Mouse (Mus musculus) bone marrow macrophage, adult 2 months (primary cell): ENCODE measurements around the gene Yif1b. TPM values are rescaled to one million over a fixed set of nuclear protein-coding genes. Genes with fewer than 3 reads are reported as not detected.

ENCODE experiments used
- H3K27ac ChIP-seq: 2 replicates; pipeline ENCODE4 v1.5.1; 2012; ENCODE audit warnings: low read depth, low read length; ENCODE audit not compliant: insufficient read depth
- H3K4me1 ChIP-seq: 2 replicates; pipeline ENCODE4 v1.6.1; 2012; ENCODE audit warnings: low read length; ENCODE audit not compliant: control insufficient read depth, insufficient read depth
- H3K4me3 ChIP-seq: 2 replicates; pipeline ENCODE4 v1.5.1; 2012; ENCODE audit warnings: mild to moderate bottlenecking, low read length, moderate library complexity; ENCODE audit not compliant: insufficient read depth
- CTCF ChIP-seq: IDR thresholded peaks from 2 replicates; pipeline ENCODE4 v1.5.1; 2012; ENCODE audit warnings: low read depth, mild to moderate bottlenecking, low read length, moderate library complexity
- POLR2A ChIP-seq: IDR thresholded peaks from 2 replicates; pipeline ENCODE4 v1.6.1; 2012; ENCODE audit warnings: mild to moderate bottlenecking, low read depth, low read length, borderline replicate concordance
- polyA plus RNA-seq: library from polyadenylated mRNA; stranded (reverse); fragments of >200 nt; gene quantifications from 2 replicates; pipeline ENCODE4 v1.2.4, GENCODE M21; 2012; ENCODE audit not compliant: missing spikeins, insufficient read depth, insufficient read length

Gene Yif1b
- polyA plus RNA-seq, 1 experiment = 33.8 TPM

DNA sequence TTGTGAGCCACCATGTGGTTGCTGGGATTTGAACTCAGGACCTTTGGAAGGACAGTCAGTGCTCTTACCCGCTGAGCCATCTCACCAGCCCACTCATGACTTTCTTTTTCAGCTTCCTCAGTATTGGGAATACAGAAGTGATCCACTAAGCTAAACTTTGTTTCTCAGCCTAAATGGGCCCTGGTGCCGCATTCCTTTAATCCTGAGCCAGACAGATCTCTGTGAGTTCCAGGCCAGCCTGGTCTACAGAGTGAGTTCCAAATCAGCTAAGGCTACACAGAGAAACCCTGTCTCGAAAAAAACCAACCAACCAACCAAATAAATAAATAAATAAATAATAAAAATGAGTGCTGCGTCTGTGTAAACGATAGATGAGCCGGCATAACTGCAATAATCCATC is 533 bp upstream of the Yif1b start:
- 0 out of 2 replicates have a peak, but pooled peaks have one; percentile 3 for TF ChIP-seq POLR2A
- H3K27ac ChIP-seq = peak overlapping the region; percentile 85
- peak overlapping the region; percentile 35 for H3K4me3 ChIP-seq
- peaks cover 25% of the 10 kb centered on the region for H3K4me1 ChIP-seq

DNA sequence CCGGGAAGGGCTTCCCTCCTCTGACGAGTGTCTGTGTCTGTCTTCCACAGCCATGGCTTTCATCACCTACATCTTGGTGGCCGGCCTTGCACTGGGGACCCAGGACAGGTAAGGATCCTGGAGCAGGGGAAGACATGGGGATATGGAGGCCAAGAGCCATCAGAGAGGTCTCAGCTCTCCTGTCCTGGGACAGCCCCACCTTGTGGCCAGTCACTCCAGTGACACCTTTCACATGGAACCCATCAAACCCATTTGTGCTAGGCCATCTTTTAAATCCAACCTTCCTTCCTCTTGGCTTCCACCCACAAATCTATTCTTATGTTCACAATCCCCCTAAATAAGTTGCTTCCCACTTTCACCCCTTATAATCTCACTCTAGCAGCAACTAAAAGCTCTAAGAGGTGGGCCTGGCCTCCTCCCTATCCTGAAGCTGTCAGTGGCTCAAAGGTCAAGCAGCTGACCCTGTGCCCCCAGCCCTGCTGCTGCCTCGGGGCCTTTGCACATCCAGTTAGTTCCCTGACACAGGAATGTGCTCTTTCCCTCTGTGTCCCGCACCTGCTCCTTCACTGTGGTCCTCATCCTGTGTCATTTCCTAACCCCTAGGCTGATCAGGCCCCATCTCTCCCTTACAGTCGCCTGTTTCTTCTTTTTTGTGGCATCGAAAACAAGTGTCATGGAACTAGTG is 6.7 kb downstream of the Yif1b start:
- TF ChIP-seq POLR2A (no peak), CTCF (no peak)
- Histone ChIP-seq H3K4me3 (no peak overlapping the region), H3K4me1 (no peaks in the 10 kb centered on the region), H3K27ac (no peak overlapping the region)

DNA sequence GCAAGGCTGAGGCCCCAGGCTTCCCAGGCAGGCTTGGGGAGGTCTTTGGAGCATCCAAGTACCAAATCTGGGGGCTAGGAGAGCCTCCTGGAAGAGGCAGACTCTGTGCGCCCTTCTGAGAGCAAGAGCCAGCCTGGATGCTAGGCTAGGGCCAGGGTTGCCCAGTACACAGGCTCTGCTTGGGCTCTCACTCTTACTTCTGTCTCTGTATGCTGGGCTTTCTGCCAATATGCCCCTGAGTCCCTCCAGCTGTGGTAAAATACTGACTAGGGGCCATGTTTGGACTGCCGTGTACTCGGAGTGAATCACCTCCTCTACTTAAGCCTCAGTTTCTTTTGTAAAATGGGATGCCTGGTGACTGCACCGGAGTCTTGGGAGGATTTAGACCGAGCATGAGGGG is 7.9 kb downstream of the Yif1b start:
- H3K4me3 ChIP-seq = no peak overlapping the region
- no peak for TF ChIP-seq POLR2A
- TF ChIP-seq CTCF = no peak
- H3K4me1 ChIP-seq = no peaks in the 10 kb centered on the region
- H3K27ac ChIP-seq = no peak overlapping the region

DNA sequence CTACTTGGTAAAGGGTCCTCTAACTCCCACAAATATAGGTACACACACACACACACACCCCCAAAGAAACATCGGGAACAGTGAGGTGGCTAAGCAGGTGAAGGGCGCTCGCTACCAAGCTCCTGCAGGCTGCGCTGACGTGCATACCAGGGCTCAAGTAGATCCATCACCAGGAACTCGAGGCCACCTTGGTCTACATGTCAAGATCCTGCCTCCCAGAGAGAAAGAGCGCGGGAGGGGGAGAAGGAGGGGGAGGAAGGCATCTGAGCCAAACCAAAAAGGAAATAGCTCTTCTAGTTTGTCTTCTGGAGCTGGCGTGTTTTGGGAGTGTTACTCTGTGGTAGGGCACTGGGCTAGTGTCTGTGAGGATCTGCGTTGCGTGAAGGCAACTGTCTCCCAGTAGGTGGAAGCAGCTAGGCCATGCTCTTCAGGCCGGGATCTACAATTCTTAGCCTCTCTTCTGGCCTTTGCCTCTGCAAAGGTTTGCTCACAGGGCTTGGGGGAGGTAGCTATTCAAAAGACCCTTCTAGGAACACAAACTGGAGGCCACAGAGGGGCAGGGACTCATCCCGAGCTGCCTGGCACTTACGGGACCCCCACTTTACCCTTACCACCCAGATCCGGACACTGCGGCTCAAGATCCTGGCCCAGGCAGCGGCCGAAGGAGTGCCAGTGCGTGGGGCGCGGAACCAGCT is 8.6 kb downstream of the Yif1b start:
- Histone ChIP-seq H3K27ac (no peak overlapping the region), H3K4me3 (no peak overlapping the region), H3K4me1 (no peaks in the 10 kb centered on the region)
- TF ChIP-seq CTCF (no peak), POLR2A (no peak)

DNA sequence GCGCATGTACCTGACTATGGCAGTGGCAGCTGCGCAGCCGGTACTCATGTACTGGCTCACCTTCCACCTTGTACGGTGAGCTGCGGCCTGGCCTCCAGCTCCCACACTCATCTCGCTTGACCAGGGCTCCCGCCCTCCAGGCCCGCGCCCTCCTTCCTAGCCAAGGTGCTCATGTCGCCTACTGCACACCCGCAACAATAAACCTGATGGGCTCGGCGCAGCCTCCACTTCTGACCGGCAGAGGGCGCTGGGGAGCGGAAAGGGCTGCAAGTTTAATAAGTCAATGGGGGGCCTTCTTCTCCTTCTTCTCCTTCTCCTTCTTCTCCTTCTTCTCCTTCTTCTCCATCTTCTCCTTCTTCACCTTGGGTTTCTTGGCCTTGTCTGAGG is 9.2 kb downstream of the Yif1b start:
- Histone ChIP-seq H3K4me1 (no peaks in the 10 kb centered on the region), H3K4me3 (no peak overlapping the region), H3K27ac (no peak overlapping the region)
- peak; percentile 95 for TF ChIP-seq CTCF
- no peak for TF ChIP-seq POLR2A

DNA sequence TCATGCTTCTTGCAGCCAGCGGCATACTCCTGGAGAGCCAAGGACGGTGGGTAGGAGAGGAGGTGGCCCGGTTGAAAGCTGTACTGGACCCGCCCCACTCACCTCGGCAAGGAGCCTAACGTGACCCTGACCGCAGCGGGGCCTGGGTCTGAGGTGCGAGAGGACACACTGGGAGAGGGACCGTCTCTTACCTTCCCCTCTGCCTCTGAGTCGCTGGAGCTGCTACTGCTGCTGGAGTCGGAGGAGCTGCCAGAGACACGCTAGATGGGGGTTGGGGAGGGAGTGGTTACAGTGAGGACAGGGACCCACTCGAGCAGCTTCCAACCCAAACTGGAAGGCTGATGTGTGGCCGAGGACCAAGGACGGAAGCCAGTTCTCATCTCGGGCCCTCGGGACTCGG is 9.6 kb downstream of the Yif1b start:
- H3K4me1 ChIP-seq = no peaks in the 10 kb centered on the region
- H3K27ac ChIP-seq = no peak overlapping the region
- no peak for TF ChIP-seq POLR2A
- no peak for TF ChIP-seq CTCF
- H3K4me3 ChIP-seq = no peak overlapping the region

DNA sequence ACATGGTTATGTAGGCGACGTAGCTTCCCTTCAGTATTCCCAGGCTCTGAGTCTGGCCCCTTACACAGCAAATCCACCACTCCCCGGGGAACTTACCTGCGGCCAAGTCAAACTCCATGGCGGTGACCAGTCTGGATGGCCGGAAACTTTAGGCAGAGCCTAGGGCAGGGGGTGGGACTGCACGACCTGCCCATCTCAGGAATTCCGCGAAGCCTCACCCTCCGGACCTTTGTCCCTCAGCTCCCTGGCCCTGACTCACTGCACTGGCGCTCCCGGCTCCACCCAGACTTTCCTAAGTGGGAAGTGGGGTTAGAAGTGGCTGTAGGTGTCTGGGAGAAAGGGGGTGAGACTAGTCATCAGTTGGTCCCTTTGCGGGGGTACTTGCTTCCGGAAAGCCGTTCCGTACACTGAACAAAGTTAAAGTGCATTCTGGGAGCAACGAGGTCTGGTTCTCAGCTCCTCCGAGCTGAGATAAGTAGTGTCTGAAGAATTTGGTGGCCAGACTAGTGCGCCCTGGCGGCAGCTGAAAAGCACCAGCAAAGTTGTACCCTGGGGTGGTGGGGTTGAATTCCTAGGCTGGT is 10.2 kb downstream of the Yif1b start, which contains the start of gene 2200002D01Rik:
Gene 2200002D01Rik (minus strand): TSS at position 206 of the 581 bp plus-strand sequence.
- no peaks in the 10 kb centered on the region for H3K4me1 ChIP-seq
- TF ChIP-seq CTCF (no peak), POLR2A (no peak)
- H3K4me3 ChIP-seq = no peak within 1 kb of the TSS
- H3K27ac ChIP-seq = no peak within 1 kb of the TSS

DNA sequence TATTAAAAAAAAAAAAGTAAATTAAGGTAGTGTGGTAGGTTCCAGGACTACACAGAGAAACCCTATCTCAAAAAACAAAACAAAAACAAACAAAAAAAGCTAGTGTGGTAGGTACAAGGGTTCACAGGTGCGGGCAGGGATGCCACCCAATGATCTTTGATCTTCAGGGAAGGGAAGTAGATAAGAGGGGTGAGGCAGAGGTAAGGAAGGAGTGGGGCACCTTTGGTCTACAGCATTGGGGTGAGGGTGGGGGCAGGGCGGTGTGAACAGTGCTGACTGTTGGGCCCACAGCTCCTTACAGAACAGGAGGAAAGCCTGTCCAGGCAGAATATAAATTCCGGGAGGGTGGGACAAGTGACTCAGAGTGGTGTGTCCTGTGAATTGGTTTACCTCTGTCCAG is 13.0 kb downstream of the Yif1b start:
- Histone ChIP-seq H3K4me3 (no peak overlapping the region), H3K4me1 (0 out of 2 replicates have a peak, but pooled peaks cover 3% of the 10 kb centered on the region), H3K27ac (no peak overlapping the region)
- no peak for TF ChIP-seq POLR2A
- TF ChIP-seq CTCF = no peak

DNA sequence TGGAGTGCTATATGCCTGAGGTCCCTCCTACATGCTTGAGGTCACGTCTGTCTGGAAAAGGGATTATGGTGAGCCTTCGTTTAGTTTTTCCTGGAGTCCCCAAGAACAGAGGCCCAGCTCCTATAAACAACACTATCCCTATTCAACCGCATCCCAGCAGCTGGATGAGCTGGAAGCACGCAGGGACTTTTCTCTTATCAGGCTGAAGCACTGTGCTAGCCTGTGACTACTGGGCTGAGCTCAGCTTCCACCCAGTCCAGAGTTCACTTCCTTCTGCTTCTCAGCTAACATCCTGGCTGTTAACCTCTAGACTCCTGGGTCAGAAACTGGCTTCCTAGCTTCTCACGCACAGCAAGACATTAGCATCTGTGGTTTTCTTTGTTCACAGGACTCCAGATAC is 15.7 kb downstream of the Yif1b start:
- Histone ChIP-seq H3K4me1 (0 out of 2 replicates have a peak, but pooled peaks cover 3% of the 10 kb centered on the region), H3K4me3 (no peak overlapping the region), H3K27ac (no peak overlapping the region)
- no peak for TF ChIP-seq POLR2A
- no peak for TF ChIP-seq CTCF

DNA sequence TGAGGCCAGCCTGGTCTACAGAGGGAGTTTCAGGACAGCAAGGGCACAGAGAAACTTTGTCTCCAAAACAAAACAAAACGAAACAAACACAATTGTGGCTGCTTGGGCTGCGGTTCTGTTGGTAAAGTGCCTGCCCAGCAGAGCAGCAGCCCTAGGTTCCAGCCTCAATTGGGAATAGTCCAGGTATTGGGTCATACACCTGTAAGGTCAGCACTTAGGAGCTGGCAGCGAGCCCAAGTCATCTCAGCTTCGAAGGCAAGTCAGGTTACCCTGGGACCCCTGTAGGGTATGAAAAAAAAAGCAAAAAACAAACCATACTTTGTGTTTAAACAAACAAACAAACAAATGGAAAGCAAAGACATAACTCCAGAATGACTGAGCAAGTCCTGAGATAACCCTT is 17.7 kb downstream of the Yif1b start:
- 0 out of 2 replicates have a peak, but pooled peaks cover 3% of the 10 kb centered on the region for H3K4me1 ChIP-seq

More for the DNA sequence above, 17.7 kb downstream of the Yif1b start:
- Histone ChIP-seq H3K4me3 (no peak overlapping the region), H3K27ac (no peak overlapping the region)
- TF ChIP-seq POLR2A (no peak), CTCF (no peak)
